Mouse (Mus musculus) testis, adult 2 months (tissue): Measurements from ENCODE around the gene Zfp738.

Source experiments
- CTCF ChIP-seq: fragments of 200-500 bp; IDR thresholded peaks from 2 replicates; pipeline ENCODE4 v1.5.1; 2012; ENCODE audit warnings: low read depth, mild to moderate bottlenecking, inconsistent platforms, low read length, moderate library complexity; ENCODE audit not compliant: control insufficient read depth, insufficient read depth, insufficient replicate concordance
- POLR2A ChIP-seq: fragments of 200-500 bp; IDR thresholded peaks from 2 replicates; pipeline ENCODE4 v1.6.1; 2012; ENCODE audit warnings: low read depth, mild to moderate bottlenecking, inconsistent platforms, low read length, moderate library complexity; ENCODE audit not compliant: control insufficient read depth

GRCm38 (mm10) chr13:67728106-67728505 is 41.2 kb upstream of the Zfp738 start:
- TF ChIP-seq CTCF (no peak), POLR2A (no peak)
